Mouse (Mus musculus) layer of hippocampus, postnatal 25 days (tissue): Measurements from ENCODE around the gene Tpsb2. TPM values are rescaled to one million over a fixed set of nuclear protein-coding genes. Genes with fewer than 3 reads are reported as not detected.

ENCODE experiments used
- DNase-seq, 2 experiments: peaks; one replicate each; pipeline ENCODE4 v3.0.0; 2022; ENCODE audit warnings: mixed read lengths in 2 of 2, low spot score in 1 of 2; ENCODE audit errors: extremely low spot score in 1 of 2
- total RNA-seq, 2 experiments: library from RNA; stranded (reverse); gene quantifications; 2 replicates each; pipeline ENCODE4 v1.2.3; 2021

Gene Tpsb2
- total RNA-seq, 2 experiments from 2014 or later: 0.35 to 1.2 TPM

DNA sequence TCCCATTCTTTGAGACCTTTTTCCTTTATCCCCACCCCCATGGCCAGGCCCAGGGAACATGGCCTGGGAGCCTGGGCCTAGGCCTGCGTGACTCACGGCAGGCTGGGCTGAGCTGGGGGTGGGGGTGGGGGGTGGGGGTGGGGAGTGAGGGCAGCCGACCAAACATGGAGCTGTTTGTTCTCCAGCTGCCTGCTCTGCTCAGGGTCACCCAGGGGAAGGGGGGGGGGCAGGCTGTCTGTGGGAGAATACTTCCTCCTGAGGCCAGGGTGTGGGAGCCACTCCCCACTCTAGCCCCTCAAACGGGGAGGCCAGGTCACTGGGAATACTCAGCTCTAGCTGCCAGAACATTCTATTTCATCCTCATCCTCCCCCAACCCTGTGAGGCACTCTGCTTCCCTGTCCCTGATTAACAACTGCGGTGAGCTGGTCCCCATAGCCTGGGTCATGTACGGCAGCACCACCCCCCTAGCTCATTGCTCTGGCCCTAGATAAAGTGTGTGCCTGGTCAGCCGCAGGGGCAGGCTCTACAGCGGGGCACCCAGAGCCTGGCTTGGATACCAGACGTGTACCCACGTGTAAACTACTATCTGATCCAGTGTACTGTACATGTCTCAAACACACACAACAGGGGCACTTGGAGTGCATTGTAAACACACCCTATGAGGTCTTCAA, 39.3 kb downstream of the Tpsb2 start:
- no peak for DNase-seq

DNA sequence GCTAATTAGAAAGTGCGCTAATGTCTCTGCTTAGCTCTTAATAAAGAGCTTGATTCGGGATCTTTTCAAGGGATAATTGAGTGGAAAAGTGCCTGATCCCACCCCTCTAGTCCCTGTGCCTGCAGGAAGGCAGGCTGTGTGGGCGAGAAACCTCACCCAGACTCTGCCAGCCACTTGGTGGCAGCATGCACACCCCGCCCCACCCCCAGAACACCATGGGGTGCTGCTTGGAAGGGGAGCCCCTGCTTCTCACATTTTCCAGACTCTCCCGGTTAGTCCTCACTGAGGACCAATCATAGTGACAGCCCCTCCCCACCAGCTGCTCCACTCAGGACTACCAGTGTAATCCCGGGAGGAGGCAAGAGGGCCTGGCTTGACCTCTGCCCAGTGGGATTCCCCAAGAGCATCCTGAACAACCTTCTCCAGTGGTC, 39.9 kb downstream of the Tpsb2 start:
- DNase-seq: peak in 1 of 2 experiments; percentile 55

DNA sequence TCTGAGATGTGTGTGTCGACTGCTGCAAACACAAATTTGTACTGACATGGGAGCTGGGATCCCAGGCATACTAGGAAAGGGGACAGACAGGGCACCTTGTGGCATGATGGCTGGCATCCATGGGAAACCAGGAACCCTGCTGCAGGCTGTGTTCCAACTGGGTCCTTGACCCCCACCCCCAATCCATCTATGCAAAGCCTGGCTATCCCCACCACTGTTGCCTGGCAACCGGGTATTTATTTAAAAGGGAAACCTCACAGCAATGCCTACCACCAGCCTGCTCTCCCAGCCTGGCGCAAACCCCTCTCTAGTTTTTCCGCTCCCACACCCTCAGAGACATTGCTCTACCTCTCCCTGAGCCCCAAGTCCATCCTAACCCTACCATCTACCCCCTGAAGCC, 41.2 kb downstream of the Tpsb2 start:
- DNase-seq: no peak

- DNase-seq: no peak
Measured at GRCm38 (mm10) chr17:25408302-25408999, 42.3 kb downstream of the Tpsb2 start.

GRCm38 (mm10) chr17:25409621-25410020, 43.5 kb downstream of the Tpsb2 start:
- no peak for DNase-seq

DNA sequence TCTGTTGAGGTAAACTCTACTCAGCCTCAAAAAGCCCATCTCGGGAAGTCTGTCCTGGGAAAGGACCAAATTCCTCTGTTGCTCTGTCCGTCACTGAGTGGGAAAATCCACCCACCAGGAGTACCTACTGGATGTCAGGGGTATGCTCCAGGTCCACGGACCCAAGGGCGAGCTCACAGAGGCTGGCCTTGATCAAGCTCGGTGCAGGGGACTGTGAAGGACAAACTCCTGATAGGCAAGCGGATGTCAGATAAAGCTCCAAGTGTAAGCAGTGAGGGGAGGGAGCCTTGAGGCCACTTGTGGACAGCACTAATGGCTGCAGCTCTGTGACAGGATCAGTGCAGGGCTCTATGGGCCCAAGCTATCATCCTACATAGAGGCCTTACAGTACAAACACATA, 44.1 kb downstream of the Tpsb2 start:
- DNase-seq: no peak

DNA sequence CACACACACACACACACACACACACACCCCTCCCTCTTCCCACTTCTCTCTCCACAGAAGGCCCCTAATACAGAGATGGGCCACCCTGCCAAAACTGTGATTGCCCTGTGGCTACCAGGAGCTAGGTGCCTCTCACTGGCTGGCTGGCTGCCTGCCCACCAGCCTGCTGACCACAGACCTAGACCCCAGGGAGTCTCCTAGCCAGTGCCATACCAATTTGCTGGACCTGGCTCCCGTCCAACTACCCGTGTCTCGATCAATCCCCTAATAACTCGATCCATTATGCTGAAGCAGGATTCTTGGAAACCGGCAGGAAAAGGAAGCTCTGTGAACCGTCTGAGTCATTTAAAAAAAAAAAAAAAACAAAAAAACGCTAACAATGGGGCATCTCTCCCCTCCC, 44.7 kb downstream of the Tpsb2 start:
- DNase-seq: no peak

DNA sequence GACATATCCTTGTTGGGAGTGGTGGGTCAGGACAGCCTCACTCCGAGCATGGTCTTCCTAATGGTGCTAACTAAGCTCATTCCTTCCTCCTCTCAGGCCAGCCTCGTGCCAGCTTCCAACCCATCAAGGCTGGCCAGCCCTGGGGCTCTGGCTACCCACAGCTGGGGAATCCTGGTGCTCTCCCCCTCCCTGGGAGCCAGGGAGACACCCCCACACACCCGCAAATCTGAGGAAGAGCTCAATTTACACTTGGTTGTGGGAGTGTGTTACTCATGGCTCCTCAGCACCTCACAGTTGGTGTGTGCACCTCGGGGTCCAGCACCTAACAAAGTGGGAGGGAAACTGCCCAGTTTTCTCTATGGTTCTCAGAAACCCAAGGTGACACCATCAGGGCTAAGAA, 45.1 kb downstream of the Tpsb2 start:
- no peak for DNase-seq

DNA sequence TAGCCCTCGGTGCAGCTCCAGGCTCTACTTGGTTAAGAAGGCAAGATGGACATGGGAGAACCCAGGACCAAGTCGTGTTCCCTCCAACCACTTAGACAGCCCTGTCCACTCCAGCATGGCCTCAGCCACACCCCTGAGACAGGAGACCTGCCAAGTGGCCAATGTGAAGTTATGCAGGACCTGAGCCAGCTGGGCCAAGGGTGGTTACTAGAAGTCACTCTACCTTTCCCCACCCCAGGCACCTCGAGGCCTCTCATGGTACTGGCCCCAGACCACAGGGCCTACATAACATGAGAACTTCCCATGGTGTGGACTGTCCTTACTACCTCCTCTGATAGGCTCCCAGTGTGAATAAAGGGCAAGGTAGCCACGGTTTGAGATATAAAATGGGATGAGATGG, 48.1 kb downstream of the Tpsb2 start:
- no peak for DNase-seq

GRCm38 (mm10) chr17:25414917-25415316, 48.8 kb downstream of the Tpsb2 start:
- no peak for DNase-seq

DNA sequence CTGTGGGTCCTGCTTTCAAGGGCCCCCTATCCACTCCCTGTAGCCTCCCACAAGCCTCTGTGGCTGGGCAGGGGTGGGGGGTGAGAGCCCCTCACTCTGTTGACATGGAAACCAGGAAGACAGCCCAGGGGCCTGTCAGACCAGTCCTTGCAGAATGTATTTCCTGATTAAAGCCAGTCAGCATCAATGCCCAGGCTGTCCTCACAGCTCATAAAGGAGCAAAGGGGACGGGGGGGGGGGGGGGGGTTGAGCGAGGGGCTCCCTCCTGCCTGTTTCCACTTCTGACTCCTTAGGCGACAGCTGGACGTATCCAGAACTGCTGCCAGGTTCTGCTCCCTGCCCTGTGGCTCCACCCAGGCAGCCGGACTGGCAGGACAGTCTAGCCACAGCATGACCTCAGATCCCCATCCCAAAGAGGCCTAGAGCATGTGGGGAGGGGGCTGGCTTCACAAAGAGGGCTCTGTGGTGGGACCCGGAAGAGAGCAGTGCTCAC, 49.4 kb downstream of the Tpsb2 start:
- DNase-seq: no peak

GRCm38 (mm10) chr17:25416219-25416618, 50.1 kb downstream of the Tpsb2 start:
- no peak for DNase-seq

DNA sequence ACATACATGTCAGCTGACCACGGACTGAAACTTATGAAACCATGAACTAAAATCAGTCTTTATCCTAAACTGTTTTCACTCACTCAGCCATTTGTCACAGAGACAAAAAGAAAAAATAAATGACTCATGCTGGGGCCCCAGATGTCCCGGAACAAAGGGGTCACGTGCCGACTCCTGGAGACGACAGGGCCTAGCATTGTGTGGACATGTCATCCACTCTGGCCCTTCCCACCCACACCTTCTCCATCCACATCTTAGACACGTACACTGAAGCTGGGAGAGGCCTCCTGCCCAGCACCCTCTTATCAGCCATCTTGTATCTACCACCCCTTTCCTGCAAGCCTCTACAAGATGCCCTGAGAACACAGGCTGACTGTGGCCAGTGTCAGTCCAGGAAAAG, 51.9 kb downstream of the Tpsb2 start:
- no peak for DNase-seq

Other genes with a start within 250 kb of the Tpsb2 start
- 1 to 10 TPM; 2.5 to 2.9 TPM for gene Ptx4, start 245.5 kb upstream of the Tpsb2 start, total RNA-seq
- 10 to 100 TPM; 49.6 to 54.2 TPM for gene Clcn7, start 232.9 kb upstream of the Tpsb2 start, total RNA-seq
- not detected for gene Ccdc154, start 203.8 kb upstream of the Tpsb2 start, total RNA-seq
- not detected for gene Gm38655, start 190.8 kb upstream of the Tpsb2 start, total RNA-seq
- gene BC003965, start 181.8 kb upstream of the Tpsb2 start, total RNA-seq: 10 to 100 TPM; 20.7 to 21.5 TPM
- gene Unkl, start 177.9 kb upstream of the Tpsb2 start, total RNA-seq: 10 to 100 TPM; 32.5 to 34.4 TPM
- gene Gnptg, start 126.2 kb upstream of the Tpsb2 start, total RNA-seq: 10 to 100 TPM; 74.3 to 74.9 TPM
- gene Tsr3, start 126.1 kb upstream of the Tpsb2 start, total RNA-seq: 10 to 100 TPM; 25.1 to 28.5 TPM
- gene Baiap3, start 109.9 kb upstream of the Tpsb2 start, total RNA-seq: 1 to 10 TPM; 6.6 to 8.9 TPM
- gene Ube2i, start 91.7 kb upstream of the Tpsb2 start, total RNA-seq: 100 to 1,000 TPM; 229 to 234 TPM
- not detected for gene Prss34, start 67.9 kb upstream of the Tpsb2 start, total RNA-seq
- gene Prss28, start 57.7 kb upstream of the Tpsb2 start, total RNA-seq: not detected
- not detected for gene Prss29, start 47.7 kb upstream of the Tpsb2 start, total RNA-seq
- under 1 TPM in 1 of 2 experiments, not detected in 1; 0.42 TPM for gene Tpsab1, start 20.7 kb upstream of the Tpsb2 start, total RNA-seq
- gene Tpsg1, start 3.0 kb downstream of the Tpsb2 start, total RNA-seq: not detected
- gene Cacna1h, start 67.5 kb downstream of the Tpsb2 start, total RNA-seq: 100 to 1,000 TPM in 1 of 2 experiments, 10 to 100 TPM in 1; 91.0 to 119 TPM
- gene Tekt4, start 88.3 kb downstream of the Tpsb2 start, total RNA-seq: 1 to 10 TPM; 1.7 to 2.4 TPM
- gene Sstr5, start 131.0 kb downstream of the Tpsb2 start, total RNA-seq: under 1 TPM in 1 of 2 experiments, not detected in 1; 0.15 TPM
- 10 to 100 TPM; 61.9 to 67.1 TPM for gene Sox8, start 204.4 kb downstream of the Tpsb2 start, total RNA-seq
- 10 to 100 TPM; 24.9 to 34.0 TPM for gene Lmf1, start 212.8 kb downstream of the Tpsb2 start, total RNA-seq